ENCODE assay signal across 8 mouse cellular contexts in the genomic region with DNA sequence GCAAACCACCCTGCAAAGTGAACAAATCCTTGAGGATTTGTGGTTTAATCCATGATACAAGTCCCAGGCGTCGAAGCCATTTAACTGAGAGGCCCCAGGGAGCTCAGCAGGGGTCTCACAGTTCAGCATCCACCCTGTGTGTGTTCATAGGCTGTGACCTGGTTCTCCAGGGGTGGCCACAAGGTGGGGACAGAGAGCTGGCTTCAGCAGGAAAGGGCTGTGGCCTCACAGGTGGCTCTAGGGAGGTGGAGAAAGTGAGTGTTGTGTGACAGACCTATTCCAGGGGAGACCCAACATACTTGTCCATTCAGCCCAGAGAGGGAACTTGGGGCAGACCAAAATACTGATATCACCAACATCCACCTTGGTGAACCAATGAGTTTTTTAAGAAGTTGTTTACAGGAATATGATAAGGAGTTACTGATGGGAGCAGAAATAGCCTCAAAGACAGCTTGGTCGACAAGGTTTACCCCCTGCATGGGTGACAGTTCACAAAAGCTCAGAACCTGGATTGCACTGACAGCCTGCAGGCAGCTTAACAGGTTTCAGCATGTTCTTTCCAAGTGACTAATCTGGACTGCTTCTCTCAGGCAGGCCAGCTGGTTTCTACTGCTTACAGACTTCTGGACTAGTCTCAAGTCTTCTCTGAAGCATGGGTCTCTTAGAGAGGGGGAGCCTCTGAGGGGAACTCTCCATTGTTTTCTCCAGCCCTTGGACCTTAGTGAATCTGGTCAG. TPM values are rescaled to one million over a fixed set of nuclear protein-coding genes. Genes with fewer than 3 reads are reported as not detected.
DNase-seq lines count a peak whose midpoint lies in the region; ATAC-seq and TF ChIP-seq lines count a peak whose summit lies in the region.
"Had no signal": no experiment of that assay in that cellular context is flagged by ENCODE, and none has a peak within 500 bp of the region (broad histone marks: within the 10 kb centered on the region; RNA-seq: fewer than 3 reads in every experiment).

No protein-coding gene starts in this region.

- TF ChIP-seq POLR2A in liver, adult 2 months (IDR thresholded peaks at IDR 0.05; ENCODE audit: extremely low read depth, insufficient read depth, low read length): no peak

- no peak for DNase-seq in liver, adult 2 months (ENCODE audit: extremely low read depth, low read depth, low spot score)
- DNase-seq in adrenal gland, postnatal 14 days: peak; percentile 34
- DNase-seq in induced T-regulatory cell, adult 2 months (ENCODE audit: low read depth): peak; percentile 70
- DNase-seq in retina, postnatal 1 day: peak; percentile 42
- DNase-seq in layer of hippocampus, postnatal 14 days (ENCODE audit: low spot score in 2 of 2): no peak
- no peak for DNase-seq in frontal cortex, postnatal 25 days (ENCODE audit: low spot score in 2 of 2)

- no peaks in the 10 kb centered on the region for H3K4me1 ChIP-seq in liver, adult 2 months (ENCODE audit: control insufficient read depth, insufficient read depth, low read length)
- no peaks in the 10 kb centered on the region for H3K4me1 ChIP-seq in liver, embryonic 12.5 days

- no peaks in the 10 kb centered on the region; the same call in 1 of the 2 replicates for H3K79me2 ChIP-seq in liver, adult 2 months (ENCODE audit: control insufficient read depth, insufficient read depth, low read length)

- no peak overlapping the region for H3K27ac ChIP-seq in liver, adult 2 months (replicated peaks; ENCODE audit: insufficient read depth, low read depth, low read length)
- no peak overlapping the region for H3K27ac ChIP-seq in liver, embryonic 12.5 days

- peaks cover 9% of the 10 kb centered on the region; the same call in 1 of the 2 replicates for H3K36me3 ChIP-seq in liver, adult 2 months (ENCODE audit: control insufficient read depth, insufficient read depth, low read length)
- H3K36me3 ChIP-seq in liver, embryonic 12.5 days: peaks cover 89% of the 10 kb centered on the region

- H3K27me3 ChIP-seq in liver, adult 2 months (ENCODE audit: control insufficient read depth, insufficient read depth, low read length): no peaks in the 10 kb centered on the region
- no peaks in the 10 kb centered on the region for H3K27me3 ChIP-seq in liver, embryonic 12.5 days (replicated peaks)

- no peak; the same call in 1 of the 2 replicates for ATAC-seq in liver, embryonic 12.5 days

- H3K9me3 ChIP-seq in liver, embryonic 12.5 days (replicated peaks): no peaks in the 10 kb centered on the region

- H3K9ac ChIP-seq in liver, adult 2 months (ENCODE audit: low read depth, low read length): no peak overlapping the region
- H3K9ac ChIP-seq in liver, embryonic 12.5 days: no peak overlapping the region

- no peak overlapping the region for H3K4me2 ChIP-seq in liver, embryonic 12.5 days

- WGBS in liver, adult 2 months: 91% methylated on average over 3 of the region's 3 CpGs
- 60% methylated on average over 3 of the region's 3 CpGs for WGBS in liver, embryonic 12.5 days (ENCODE audit: insufficient replicate concordance)

- TF ChIP-seq CTCF in liver, adult 2 months (IDR thresholded peaks at IDR 0.05; ENCODE audit: low read depth, low read length): peak; percentile 72

- no peak overlapping the region for H3K4me3 ChIP-seq in liver, adult 2 months (ENCODE audit: insufficient read depth, low read depth, low read length)
- H3K4me3 ChIP-seq in liver, embryonic 12.5 days: no peak overlapping the region
- H3K4me3 ChIP-seq: myocyte had no signal

RNA-seq across cellular contexts. Expression of gene Mrln, which starts 47.9 kb away (rescaled TPM):
- total RNA-seq in liver, adult 2 months (2014; rRNA removed): not detected in 2 replicates
- polyA plus RNA-seq in liver, adult 2 months (2012; rRNA removed): not detected in 2 replicates
- polyA plus RNA-seq in liver, embryonic 12.5 days (2016; fragmentation: Nextera tagmentation; extraction: Ambion mirVana): 0.35 and 0.87 TPM in 2 replicates
- not detected in 2 replicates for total RNA-seq in adrenal gland, postnatal 14 days (2021)
- 1 to 10 TPM in 1 of 2 experiments, not detected in 1; 1.5 TPM for total RNA-seq in layer of hippocampus, postnatal 14 days (2021)

RNA-seq across cellular contexts. Expression of gene Ccdc6, which starts 59.7 kb away (rescaled TPM):
- total RNA-seq in liver, adult 2 months (2014; rRNA removed): 8.4 and 10.1 TPM in 2 replicates
- polyA plus RNA-seq in liver, adult 2 months (2012; rRNA removed): 10.5 and 10.7 TPM in 2 replicates
- 9.5 and 10.2 TPM in 2 replicates for polyA plus RNA-seq in liver, embryonic 12.5 days (2016; fragmentation: Nextera tagmentation; extraction: Ambion mirVana)
- 54.7 and 61.2 TPM in 2 replicates for total RNA-seq in adrenal gland, postnatal 14 days (2021)
- total RNA-seq in layer of hippocampus, postnatal 14 days (2021): 10 to 100 TPM; 65.7 to 66.3 TPM

Comparison
In these comparisons a context has a peak if more than half of its experiments do, and no peak if none do; other contexts are left out.
1. DNase-seq: peak in adrenal gland, postnatal 14 days (single experiment), induced T-regulatory cell, adult 2 months (single experiment) and retina, postnatal 1 day (single experiment); none in liver, adult 2 months (single experiment), layer of hippocampus, postnatal 14 days (0 of 2) and frontal cortex, postnatal 25 days (0 of 2).